Mouse (Mus musculus) kidney, postnatal 36 days (tissue): ENCODE data around the gene Rasa2.
"Not testable (repeated sequence)": the region's sequence is repeated elsewhere in the genome, so short reads cannot be mapped to it uniquely, and the experiment has no call there.

Source experiments
- DNase-seq, 2 experiments: peaks; one replicate each; pipeline ENCODE4 v3.0.0; 2021 to 2022; ENCODE audit warnings: mixed read lengths in 2 of 2

Rasa2 gene

DNA sequence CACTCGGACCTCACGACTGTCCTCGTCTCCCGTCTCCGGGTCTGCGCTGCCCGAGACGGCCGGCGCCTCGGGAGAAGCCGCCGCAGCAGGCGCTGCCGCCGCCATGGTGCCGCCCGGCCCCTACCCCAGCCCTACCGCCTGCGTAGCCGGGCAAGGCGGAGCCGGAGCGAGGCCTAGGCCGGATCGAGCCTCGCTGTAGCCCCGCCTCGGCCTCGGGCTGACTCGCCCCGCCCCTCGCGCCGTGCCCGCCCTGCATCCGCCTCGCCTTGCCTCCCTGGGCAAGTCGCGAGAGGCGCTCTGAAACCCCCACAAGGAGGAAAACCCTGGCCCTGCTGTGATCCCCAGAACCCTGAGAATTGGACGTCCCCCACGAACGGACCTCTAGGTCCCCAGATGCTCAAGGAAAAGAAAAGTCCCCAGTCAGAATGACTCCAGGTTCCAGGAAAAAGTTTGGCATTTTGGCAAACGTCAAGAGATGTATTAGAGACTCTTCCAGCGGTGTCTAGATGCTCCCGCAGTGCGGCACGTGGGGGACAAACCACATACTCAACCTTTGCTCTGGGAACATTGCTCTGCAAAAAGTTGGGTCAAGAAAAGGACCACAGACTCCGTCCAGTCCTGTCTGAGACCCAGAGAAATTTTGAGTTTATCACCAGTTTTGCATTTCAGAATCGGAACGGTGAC lies at the start of gene Rasa2:
TSS of gene Rasa2 (minus strand) at position 229 of the 684 bp plus-strand sequence.
- peak; percentile 93 to 97 for DNase-seq

DNA sequence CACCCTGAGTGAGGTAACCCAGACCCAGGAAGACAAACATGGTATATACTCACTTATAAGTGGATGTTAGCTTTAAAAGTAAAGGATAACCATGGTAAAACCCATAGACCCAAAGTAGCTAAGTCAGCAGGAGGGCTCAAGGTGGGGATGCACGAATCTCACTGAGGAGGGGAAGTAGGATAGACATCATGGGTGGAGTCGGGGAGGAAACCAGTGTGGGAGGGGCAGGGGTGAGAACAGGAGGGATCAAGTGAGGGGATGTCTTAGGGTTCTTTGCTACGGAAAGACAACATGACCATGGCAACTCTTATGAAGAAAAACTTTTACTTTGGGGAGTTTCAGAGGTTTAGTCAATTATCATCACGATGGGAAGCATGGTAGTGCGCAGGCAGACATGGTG lies 47.2 kb upstream of the Rasa2 start:
- DNase-seq = no peak

DNA sequence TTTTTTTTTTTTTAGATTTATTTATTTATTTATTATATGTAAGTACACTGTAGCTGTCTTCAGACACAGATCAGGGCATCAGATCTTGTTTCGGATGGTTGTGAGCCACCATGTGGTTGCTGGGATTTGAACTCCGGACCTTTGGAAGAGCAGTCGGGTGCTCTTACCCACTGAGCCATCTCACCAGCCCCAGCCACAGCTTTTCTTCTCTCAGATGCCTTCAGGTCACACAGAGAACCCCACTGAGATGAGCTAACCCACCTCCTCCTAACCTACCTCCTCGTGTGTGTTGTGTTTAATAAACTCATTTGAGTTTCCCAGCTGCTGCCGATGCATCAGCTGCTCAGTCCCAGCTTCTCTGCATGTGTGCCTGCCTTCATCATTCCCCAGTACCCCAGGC lies 46.3 kb upstream of the Rasa2 start:
- not testable (repeated sequence) for DNase-seq

DNA sequence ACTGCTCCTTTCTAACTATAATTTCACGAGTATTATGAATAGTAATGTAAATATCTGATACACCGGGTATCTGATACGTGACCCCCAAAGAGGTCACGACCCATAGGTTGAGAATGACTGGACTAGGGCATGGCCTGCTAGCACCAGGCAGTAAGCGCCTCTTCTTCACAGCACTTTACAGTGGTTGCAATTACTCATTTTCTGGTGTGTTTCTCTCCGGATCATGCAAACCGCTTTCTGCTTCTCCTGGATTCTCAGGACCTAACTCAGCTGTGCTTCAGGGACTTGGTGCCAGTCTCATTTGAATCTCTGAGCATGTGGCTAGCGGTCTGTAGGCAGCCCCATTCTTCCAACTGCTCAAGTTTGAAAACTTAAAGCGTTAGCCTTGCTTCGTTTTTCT lies 45.3 kb upstream of the Rasa2 start:
- DNase-seq = no peak

DNA sequence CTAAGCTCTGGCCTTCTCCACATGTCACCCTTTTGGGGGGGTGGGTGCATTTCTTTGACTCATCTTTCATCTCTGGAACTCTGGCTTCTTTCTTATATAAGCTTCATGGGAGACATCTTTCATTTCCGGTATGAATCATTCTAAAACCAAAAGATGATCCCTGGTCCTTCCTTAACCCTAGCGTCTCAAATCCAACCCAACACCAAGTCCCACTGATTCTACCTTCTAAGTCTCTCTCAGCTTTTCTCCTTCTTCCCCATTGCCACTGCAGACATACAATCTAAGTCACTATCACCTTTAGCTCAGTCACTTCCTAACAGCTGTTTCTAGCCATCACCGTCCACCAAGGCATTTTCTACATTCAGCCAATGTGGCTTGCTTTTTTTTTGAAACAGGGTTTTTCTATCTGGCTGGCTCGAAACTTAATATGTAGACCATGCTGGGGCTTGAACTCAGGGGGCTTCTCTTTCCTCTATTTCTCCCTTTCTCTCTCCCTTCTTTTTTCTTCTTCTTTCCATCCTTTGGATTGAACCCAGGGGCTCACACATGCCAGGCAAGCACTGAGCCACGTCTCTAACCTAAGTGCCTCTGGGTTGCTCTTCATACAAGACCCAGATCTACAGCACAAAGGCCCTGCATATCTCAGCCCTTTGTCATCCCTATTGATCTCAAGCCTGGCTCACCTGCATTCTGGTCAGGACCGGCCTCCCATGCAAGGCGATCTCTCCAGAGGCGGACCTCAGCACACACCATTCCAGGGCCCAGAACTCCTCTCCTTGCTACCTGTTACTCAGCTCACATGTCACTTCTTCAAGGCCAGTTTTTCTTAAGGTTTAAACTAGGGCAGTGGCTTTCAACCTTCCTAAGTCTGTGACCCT lies 44.6 kb upstream of the Rasa2 start:
- no peak for DNase-seq

DNA sequence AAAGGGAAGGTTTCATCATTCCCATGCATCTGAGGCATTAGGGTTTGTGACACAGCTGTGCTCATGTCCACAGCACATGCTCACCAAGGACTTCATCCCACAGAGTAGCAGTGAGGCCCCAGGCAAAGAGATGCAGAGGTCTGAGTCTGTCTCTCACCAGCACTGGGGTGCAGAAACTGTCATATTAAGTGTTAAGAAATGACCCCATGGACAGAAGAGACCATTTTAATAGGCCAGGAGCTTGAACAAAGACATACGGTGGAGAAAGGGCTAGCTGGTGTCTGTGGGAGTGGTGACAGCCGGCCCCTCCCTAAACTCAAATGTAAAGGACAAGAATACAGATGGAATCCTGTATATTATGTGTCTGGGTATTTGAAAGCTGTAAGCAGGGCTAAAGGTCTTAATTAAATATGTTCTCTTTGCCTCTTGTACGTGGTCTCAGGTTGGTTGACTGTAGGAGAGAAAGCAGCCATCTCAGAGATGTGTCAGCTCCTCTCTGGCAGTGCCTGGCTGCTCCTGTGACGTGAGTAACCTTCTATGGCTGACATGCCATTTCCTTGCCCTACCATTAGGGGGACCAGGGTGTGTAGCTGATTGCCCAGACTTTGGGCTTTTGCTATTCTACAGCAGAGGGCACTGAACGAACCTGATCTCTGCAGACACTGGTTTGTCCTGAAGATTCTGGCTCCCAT lies 43.8 kb upstream of the Rasa2 start:
- DNase-seq = peak; percentile 70 to 73

DNA sequence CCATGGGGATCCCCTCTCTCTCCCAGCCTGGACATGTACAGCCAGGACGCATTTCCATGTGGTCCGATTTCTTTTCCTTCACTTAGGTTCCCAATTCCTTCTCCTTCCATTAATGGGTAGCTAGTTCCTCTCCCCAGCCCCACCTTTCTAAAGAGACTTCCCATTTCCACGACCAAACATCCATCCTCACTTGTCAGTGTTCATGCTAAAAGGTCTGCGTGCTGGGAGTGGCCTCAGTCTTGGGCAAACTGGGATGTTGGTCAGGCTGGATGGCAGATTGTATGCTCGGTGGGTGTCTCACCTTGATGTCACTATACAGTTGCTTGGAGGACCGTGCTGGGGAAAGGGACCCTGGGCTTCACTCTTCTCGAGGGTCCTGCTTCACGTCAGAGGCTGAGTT lies 42.9 kb upstream of the Rasa2 start:
- no peak for DNase-seq

DNA sequence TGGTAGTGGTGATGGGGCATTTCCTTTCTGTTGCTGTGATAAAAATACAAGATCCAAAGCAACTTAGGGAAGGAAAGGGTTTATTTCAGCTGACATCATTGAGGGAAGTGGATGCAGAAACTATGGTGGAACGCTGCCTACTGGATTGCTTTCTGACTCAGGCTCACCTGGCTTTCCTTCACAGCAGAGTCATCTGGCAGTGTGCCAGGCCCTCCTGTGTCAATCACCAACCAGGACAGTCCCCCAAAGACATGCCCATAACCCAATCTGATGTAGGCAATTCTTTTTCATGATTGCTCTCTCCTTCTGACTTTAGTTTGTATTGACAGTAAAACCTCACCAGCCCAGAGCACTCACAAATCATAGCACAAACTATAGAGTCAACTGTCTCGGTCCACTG lies 41.0 kb upstream of the Rasa2 start:
- no peak for DNase-seq

DNA sequence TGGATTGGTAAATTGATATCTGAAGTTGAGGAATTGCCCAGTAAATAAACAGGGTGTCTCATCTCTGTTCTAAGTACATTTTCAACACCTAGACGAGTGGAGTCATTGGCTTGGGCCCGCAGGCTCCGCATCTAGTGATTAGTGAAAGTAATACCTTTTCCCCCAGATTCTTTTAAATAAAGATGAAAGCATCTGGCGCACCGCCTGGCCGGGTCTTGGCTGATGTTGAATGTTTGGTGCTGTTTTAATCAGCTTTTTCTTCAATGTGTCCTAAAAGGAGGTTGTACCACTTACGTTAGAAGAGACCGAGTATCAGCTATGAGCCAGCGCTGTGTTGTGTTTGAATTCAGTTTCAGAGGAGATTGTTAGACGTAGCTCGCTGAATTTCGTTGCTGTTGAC lies 39.8 kb upstream of the Rasa2 start:
- no peak for DNase-seq

DNA sequence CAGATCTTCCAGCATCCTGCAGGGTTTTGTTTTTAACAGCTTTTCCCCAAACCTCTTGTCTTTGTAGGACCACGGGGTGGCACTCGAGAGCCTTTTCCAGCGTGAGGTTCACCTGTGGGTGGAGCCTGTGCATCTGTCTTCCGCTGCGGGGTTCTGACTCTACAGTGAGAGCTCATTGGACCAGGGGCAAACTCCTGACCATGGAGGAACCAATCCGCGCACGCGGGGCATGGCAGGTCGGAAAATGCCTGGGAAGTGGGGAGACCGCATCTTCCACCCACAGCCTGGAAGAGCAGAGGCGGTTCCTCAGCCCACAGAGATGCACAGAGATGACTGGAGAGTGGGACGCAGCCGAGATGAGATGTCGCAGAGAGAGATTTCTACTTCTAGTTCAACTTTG lies 38.5 kb upstream of the Rasa2 start:
- DNase-seq = peak; percentile 97 to 98

DNA sequence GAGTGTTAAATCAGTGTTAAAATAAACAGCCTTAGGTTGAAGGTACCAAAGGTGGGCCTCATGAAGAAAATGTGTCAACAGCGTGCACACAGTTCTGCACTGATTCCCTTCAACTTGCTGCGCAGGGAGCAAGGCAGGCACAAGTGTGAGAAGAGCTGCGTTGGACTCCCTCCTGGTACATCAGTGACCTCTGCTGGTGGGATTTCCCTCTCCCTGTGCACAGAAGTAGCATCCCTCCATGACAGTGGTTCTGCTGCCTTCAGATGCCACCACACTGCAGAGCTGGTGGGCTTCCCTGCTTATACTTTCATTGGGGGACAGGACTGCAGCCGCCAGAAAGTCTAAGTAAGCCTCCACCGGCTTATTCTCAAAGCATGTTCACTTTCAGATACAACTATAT lies 37.2 kb upstream of the Rasa2 start:
- DNase-seq = peak; percentile 59 to 85

DNA sequence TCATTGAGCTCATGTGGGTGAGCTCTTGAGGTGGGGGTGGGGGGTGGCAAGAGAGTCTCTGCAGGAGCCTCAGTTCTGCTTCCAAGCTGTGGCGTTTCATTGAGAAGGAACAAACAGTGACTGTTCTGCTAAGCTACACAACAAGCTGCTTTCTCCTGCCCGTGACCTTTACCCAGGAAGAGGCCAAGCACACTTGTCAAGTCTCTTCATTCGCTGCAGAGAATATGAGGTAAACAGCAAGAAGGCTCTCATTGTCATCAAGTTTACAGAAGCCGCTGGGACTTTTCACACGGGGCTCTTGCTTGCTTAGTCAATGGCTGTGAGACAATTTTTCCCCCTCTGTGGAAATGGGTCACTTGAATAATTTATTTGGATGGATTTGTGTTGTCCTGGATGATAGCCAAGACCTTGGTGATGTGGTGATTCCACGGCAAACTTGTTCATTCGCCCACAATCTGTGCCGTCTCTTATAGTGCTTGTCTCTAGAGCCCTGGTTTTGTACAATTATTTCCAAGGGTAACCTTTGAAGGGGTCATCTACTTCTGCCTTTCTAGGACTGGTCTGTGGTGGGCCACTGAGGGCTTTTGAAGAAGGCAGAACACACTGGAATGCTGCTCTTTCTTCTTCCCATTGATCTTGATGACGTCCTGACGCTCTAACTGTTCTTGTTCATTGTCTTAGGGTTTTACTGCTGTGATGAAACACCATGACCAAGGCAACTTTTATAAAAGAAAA lies 29.3 kb upstream of the Rasa2 start:
- DNase-seq = peak; percentile 31 to 37

DNA sequence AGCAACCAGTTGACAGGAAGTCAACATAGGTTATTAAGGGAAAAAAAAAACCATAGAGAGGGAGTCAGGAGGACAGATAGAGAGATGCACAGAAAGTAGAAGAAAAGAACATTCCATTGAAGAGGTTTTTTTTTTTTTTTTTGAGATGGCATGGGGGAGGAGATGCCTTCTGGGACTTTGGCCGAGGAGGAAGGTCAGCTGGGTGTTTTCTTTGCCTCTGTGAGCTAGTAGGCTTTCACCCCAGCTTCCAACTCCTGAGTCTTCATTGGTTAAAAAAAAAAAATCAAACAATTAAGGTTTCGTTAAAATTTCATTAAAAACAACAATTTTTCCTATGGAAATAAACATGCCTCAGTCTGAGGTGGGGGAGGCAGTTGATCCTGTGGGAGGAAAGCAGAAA lies 28.4 kb upstream of the Rasa2 start:
- DNase-seq = peak; percentile 44 to 47

DNA sequence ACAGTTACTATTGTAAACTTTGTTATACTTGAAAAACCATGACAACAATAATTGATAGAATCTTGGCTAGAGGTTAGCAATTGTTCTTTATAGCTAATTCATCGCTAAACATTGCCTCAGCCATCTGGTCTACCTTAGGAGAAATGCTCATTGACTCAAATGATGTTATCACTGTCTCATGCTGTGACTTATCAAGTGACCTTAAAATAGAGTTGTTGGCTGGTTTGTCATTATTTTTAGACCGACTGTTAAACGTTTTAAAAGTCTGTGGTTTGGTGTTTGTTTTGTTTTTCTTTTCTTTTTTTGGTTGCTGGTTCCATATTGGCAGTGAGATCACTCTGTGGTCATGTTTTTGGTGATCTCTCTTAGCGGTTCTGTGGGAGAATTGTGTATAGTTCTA lies 22.1 kb upstream of the Rasa2 start:
- DNase-seq = no peak

DNA sequence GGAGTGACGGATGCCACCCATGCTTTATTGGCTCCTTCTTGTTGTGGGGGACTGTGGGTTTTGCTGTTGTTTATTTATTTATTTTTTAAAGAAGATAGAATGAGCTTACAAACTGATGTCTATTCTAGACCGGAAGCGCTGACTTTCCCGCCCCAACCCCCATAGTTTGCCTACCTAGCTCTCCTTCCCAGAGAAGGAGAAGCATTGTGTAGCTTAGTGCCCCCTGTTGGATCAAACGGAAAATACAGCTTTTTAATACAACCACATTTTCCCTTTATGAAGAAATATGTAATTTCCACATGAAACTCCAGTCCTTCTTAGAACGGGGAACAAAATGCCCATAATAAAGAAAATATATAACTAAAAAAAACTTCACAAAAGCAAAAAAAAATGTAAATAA lies 21.3 kb upstream of the Rasa2 start:
- peak; percentile 33 to 49 for DNase-seq

DNA sequence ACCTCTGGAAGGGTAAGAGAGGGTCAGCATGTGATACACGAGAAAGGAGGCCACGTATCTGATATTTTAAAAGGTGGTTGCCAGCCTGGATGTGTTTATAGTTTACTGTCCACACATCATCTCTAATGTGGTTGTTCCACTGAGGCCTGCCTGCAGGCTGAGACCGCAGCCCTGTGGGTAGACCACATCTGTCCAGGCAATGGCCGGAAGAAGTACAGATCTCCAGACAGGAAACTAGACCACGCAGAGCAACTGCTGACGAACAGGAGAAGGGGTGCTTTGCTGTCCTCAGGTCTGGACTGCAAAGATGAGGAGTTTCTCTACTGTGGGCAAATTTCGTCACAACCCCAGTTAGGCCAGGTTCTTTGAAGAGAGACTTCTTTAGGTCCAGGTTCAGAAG lies 19.4 kb upstream of the Rasa2 start:
- no peak for DNase-seq

DNA sequence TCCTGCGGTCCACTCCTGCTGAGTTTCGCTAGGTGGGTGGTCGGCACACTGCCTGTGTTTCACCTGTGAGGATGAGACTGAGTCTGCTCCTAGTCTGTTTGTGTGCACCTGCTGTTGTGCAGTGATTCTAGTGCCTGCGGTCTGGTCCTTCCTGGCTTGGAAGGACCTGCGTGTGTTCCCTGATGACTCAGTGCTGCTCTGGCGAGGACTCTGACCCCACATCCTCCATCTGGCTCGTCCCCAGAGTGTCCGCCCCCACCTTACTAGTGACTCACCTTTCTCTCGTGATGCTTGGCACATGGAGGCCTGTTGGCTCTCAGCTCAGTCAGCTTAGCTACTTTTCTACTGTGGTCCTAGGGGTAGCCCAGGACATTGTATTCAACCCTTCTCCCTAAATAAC lies 18.5 kb upstream of the Rasa2 start:
- DNase-seq = peak; percentile 84 to 90

DNA sequence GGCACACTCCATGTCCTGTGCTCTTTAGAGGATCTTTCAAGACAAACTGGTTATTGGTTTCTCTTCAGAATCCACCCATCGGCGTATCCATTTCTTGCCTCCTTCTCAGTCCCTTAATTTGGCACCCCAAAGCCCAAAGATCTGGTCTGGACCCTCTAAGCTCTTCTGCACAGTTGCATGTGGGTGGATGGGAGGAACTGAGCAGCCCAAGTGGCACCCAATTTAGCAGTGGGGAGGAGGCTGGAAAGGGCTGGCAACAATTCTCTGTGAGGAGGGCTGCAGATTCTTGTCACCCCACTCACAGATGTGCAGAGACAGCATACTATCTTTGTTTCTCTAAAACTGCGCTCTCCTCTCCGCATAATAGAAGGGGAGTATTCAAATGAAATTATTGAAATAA lies 17.9 kb upstream of the Rasa2 start:
- DNase-seq = no peak

DNA sequence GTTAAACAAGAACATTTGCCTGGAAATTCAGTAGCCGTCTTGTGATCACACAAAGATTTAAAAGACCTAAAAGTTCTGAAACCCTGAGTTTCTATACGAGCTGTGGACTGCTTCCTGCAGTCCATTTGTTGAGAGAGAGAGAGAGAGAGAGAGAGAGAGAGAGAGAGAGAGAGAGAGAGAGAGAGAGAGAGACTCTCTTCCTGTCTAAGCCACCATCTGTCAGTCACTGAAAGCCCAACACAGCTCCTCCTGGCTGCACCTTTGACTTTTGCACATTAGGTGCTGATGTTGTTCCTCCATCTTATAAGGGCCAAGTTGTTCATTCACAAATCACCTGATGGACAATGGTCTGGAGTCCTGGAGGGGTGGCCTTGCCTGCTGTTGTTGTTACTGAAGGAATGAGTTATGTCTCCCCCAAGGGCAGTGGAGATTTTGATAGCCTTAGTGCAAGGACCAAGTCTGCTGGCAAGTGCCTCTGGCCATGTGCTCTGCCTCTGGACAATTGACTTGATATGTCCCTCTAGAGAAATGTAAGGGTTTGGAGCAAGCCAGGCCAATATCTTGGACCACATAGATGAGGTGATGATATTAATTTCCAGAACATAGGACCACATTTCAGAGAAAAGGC lies 15.4 kb upstream of the Rasa2 start:
- DNase-seq = peak in 1 of 2 experiments; percentile 38

DNA sequence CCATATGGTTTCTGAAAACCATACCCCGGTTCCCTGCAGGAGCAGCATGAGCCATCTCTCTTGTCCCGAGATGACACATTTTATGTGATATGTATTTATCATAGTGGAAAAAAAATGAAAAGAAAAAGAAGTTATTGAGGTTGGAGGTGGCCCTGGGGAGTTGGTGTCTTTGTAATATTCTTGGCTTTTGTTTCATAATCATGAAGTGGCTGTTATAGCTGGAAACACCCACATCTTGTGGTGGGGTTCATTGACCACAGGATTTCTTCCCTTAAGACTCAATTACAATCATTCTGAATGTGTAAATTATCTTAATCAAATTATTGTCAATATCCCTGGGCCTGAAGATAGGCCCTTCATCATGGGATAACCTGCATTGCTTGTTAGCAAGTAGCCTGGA lies 13.4 kb upstream of the Rasa2 start:
- no peak for DNase-seq

DNA sequence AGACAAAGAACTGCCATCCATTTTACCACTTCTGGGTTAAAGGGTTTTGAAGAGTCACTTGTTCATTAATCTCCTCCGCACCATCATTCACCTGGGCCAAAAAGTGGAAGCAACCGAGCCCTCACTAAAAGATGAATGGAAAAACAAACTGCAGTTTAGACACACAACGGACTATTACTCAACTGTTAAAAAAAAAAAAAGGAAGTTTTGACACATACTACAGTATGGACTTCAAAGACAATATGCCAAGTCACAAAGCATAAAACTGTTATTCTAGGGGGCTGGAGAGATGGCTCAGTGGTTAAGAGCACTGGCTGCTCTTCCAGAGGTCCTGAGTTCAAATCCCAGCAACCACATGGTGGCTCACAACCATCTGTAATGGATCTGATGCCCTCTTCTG lies 12.6 kb upstream of the Rasa2 start:
- DNase-seq = not testable (repeated sequence)

DNA sequence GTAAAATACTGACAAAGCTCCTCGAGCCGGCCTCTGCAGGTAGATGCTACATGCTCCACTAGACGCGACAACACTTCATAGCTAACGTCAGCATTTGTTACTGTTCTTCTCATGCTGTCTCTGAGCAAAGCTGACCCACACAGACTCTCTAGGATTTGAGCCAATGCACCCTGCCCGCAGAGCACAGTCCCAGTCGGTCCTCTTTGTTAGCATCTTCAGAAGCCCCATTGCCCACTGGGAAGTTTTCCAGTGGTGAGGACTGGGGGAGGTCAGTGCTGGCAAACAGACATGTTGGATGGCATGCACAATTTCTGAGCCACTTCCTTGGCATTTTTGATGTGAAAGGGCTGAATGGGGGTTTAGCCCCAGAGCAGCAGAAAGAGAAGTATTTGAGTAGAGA lies 8.0 kb upstream of the Rasa2 start:
- DNase-seq = peak; percentile 62 to 82

DNA sequence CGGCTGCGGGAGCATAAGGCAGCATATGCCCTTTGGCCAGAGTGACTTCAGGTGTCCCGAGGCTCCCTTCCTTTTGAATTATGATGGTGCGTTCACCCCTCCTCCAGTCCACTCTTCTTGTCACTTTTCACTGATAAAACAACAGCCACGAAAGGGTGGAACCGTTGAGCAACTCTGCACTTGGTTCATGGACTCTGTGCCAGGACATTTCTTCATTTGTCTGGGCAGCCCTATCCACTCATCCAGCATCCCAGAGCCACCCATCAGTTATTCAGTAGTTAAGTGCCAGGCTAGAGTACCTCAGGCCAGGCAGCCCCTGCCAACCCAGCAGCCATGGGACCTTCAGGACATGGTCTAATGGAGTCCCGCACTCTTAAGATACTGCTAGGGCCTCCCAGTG lies 7.1 kb upstream of the Rasa2 start:
- DNase-seq = peak; percentile 55 to 71
